Mouse (Mus musculus) kidney, embryonic 16.5 days (tissue): ENCODE data around the gene Kcne3. TPM values are rescaled to one million over a fixed set of nuclear protein-coding genes. Genes with fewer than 3 reads are reported as not detected.

Source experiments
- ATAC-seq: fragments of 200-750 bp; cut with Nextera tagmentation; 2 replicates; pipeline ENCODE4 v1.8.0; 2017; ENCODE audit warnings: moderate TSS enrichment; ENCODE audit not compliant: low FRiP score, low TSS enrichment
- H3K27ac ChIP-seq: fragments of 300-500 bp; sonication (generic); 2 replicates; pipeline ENCODE4 v1.5.1; 2014; ENCODE audit warnings: low read length
- H3K27me3 ChIP-seq: fragments of 300-500 bp; sonication (generic); 2 replicates; pipeline ENCODE4 v1.6.1; 2014; ENCODE audit warnings: low read length, control low read depth, mixed read lengths; ENCODE audit not compliant: insufficient read depth
- H3K36me3 ChIP-seq: fragments of 300-500 bp; sonication (generic); 2 replicates; pipeline ENCODE4 v1.6.1; 2014; ENCODE audit warnings: low read length, control low read depth, mixed read lengths; ENCODE audit not compliant: insufficient read depth
- H3K4me1 ChIP-seq: fragments of 300-500 bp; sonication (generic); 2 replicates; pipeline ENCODE4 v1.6.1; 2014; ENCODE audit warnings: low read length, control low read depth, mixed read lengths; ENCODE audit not compliant: insufficient read depth
- H3K4me2 ChIP-seq: fragments of 300-500 bp; sonication (generic); replicated peaks from 2 replicates; pipeline ENCODE4 v1.6.1; 2014; ENCODE audit warnings: low read depth, low read length
- H3K4me3 ChIP-seq: fragments of 300-500 bp; sonication (generic); 2 replicates; pipeline ENCODE4 v1.5.1; 2014; ENCODE audit warnings: mild to moderate bottlenecking, low read length
- H3K9ac ChIP-seq: fragments of 300-500 bp; sonication (generic); replicated peaks from 2 replicates; pipeline ENCODE4 v1.6.1; 2014; ENCODE audit warnings: low read length
- H3K9me3 ChIP-seq: fragments of 300-500 bp; sonication (generic); 2 replicates; pipeline ENCODE4 v1.6.1; 2016; ENCODE audit warnings: low read length, control low read depth
- WGBS: fragments of 180-500 bp; shearing (Covaris S2); extraction: QIAGEN DNeasy Blood & Tissue Kit; methylation state at CpG from one replicate; pipeline ENCODE4 v1.1.7; 2014; 5-methylcytosine and 5-hydroxymethylcytosine counted together
- polyA plus RNA-seq: library from polyadenylated mRNA; unstranded; fragments of >200 nt; fragmentation: Nextera tagmentation; extraction: Ambion mirVana; gene quantifications from 2 replicates; pipeline ENCODE4 v1.2.1, GENCODE M21; 2015

Gene Kcne3
- polyA plus RNA-seq, 1 experiment from 2014 or later = 3.0 TPM

- Histone ChIP-seq H3K4me1 (no peaks in the 10 kb centered on the region), H3K4me3 (no peak overlapping the region), H3K9ac (no peak overlapping the region), H3K9me3 (no peaks in the 10 kb centered on the region), H3K27me3 (no peaks in the 10 kb centered on the region), H3K27ac (no peak overlapping the region), H3K36me3 (no peaks in the 10 kb centered on the region), H3K4me2 (no peak overlapping the region)
- ATAC-seq = no peak
- WGBS = 40% methylated on average over 6 of the region's 6 CpGs
Measured at GRCm38 (mm10) chr7:100204871-100205270, 28.6 kb downstream of the Kcne3 start.

GRCm38 (mm10) chr7:100206144-100206543, 29.8 kb downstream of the Kcne3 start:
- ATAC-seq = no peak
- H3K27me3 ChIP-seq = no peaks in the 10 kb centered on the region
- H3K4me2 ChIP-seq = no peak overlapping the region
- H3K27ac ChIP-seq = no peak overlapping the region
- H3K4me1 ChIP-seq = no peaks in the 10 kb centered on the region
- no peak overlapping the region for H3K4me3 ChIP-seq
- 84% methylated on average over 2 of the region's 2 CpGs for WGBS
- no peaks in the 10 kb centered on the region for H3K36me3 ChIP-seq
- no peaks in the 10 kb centered on the region for H3K9me3 ChIP-seq
- H3K9ac ChIP-seq = no peak overlapping the region

GRCm38 (mm10) chr7:100207886-100208285, 31.6 kb downstream of the Kcne3 start:
- H3K9me3 ChIP-seq = no peaks in the 10 kb centered on the region
- no peak overlapping the region for H3K9ac ChIP-seq
- H3K27ac ChIP-seq = no peak overlapping the region
- ATAC-seq = no peak
- H3K4me3 ChIP-seq = no peak overlapping the region
- no peaks in the 10 kb centered on the region for H3K4me1 ChIP-seq
- H3K4me2 ChIP-seq = no peak overlapping the region
- H3K27me3 ChIP-seq = no peaks in the 10 kb centered on the region
- H3K36me3 ChIP-seq = no peaks in the 10 kb centered on the region

GRCm38 (mm10) chr7:100214310-100214709, 38.0 kb downstream of the Kcne3 start:
- Histone ChIP-seq H3K9ac (no peak overlapping the region), H3K4me1 (peaks cover 13% of the 10 kb centered on the region)

GRCm38 (mm10) chr7:100215116-100215732, 38.9 kb downstream of the Kcne3 start:
- H3K4me1 ChIP-seq = peaks cover 13% of the 10 kb centered on the region
- H3K36me3 ChIP-seq = no peaks in the 10 kb centered on the region
- no peak overlapping the region for H3K4me2 ChIP-seq
- WGBS = 60% methylated on average over 6 of the region's 6 CpGs
- no peaks in the 10 kb centered on the region for H3K9me3 ChIP-seq
- no peak overlapping the region for H3K4me3 ChIP-seq
- H3K27ac ChIP-seq = no peak overlapping the region
- H3K9ac ChIP-seq = no peak overlapping the region
- no peaks in the 10 kb centered on the region for H3K27me3 ChIP-seq
- ATAC-seq = no peak

More at GRCm38 (mm10) chr7:100214310-100214709, 38.0 kb downstream of the Kcne3 start:
- no peak overlapping the region for H3K27ac ChIP-seq
- no peaks in the 10 kb centered on the region for H3K36me3 ChIP-seq
- ATAC-seq = no peak
- H3K27me3 ChIP-seq = no peaks in the 10 kb centered on the region
- no peak overlapping the region for H3K4me3 ChIP-seq
- no peak overlapping the region for H3K4me2 ChIP-seq
- H3K9me3 ChIP-seq = no peaks in the 10 kb centered on the region
- 69% methylated on average over 4 of the region's 4 CpGs for WGBS

GRCm38 (mm10) chr7:100215976-100216375, 39.7 kb downstream of the Kcne3 start:
- ATAC-seq = no peak
- Histone ChIP-seq H3K4me2 (0 out of 2 replicates have a peak overlapping the region, but pooled peaks have one; percentile 0), H3K9me3 (no peaks in the 10 kb centered on the region), H3K36me3 (no peaks in the 10 kb centered on the region), H3K27ac (peak overlapping the region; percentile 34; the same call in 1 of the 2 replicates), H3K9ac (no peak overlapping the region), H3K27me3 (no peaks in the 10 kb centered on the region), H3K4me1 (peaks cover 13% of the 10 kb centered on the region), H3K4me3 (no peak overlapping the region)
- WGBS = 24% methylated on average over 10 of the region's 10 CpGs

- WGBS = 66% methylated on average over 9 of the region's 9 CpGs
- Histone ChIP-seq H3K36me3 (no peaks in the 10 kb centered on the region), H3K27me3 (no peaks in the 10 kb centered on the region), H3K9me3 (no peaks in the 10 kb centered on the region), H3K4me1 (peaks cover 13% of the 10 kb centered on the region), H3K27ac (peak overlapping the region; percentile 43; the same call in 1 of the 2 replicates), H3K4me2 (no peak overlapping the region), H3K4me3 (no peak overlapping the region), H3K9ac (no peak overlapping the region)
- no peak for ATAC-seq
Measured at GRCm38 (mm10) chr7:100216601-100217565, 40.6 kb downstream of the Kcne3 start.

- Histone ChIP-seq H3K4me2 (peak within 1 kb of the TSS; percentile 97), H3K27me3 (no peaks in the 10 kb centered on the region), H3K36me3 (no peaks in the 10 kb centered on the region), H3K9me3 (no peaks in the 10 kb centered on the region), H3K27ac (peak within 1 kb of the TSS; percentile 91), H3K4me1 (peaks cover 11% of the 10 kb centered on the region), H3K9ac (peak within 1 kb of the TSS; percentile 84), H3K4me3 (peak within 1 kb of the TSS; percentile 79)
- WGBS = under 1% methylated on average over 65 of the region's 72 CpGs
- peak; percentile 98 for ATAC-seq
Measured at GRCm38 (mm10) chr7:100227158-100227875, 51.0 kb downstream of the Kcne3 start, which contains the start of gene Pgm2l1. Gene Pgm2l1 (plus strand): TSS chr7:100227394.

- H3K4me1 ChIP-seq = peaks cover 11% of the 10 kb centered on the region
- H3K9ac ChIP-seq = peak overlapping the region; percentile 84
- 1% methylated on average over 23 of the region's 23 CpGs for WGBS
Measured at GRCm38 (mm10) chr7:100227896-100228525, 51.7 kb downstream of the Kcne3 start.

More at GRCm38 (mm10) chr7:100227896-100228525, 51.7 kb downstream of the Kcne3 start:
- Histone ChIP-seq H3K36me3 (no peaks in the 10 kb centered on the region), H3K9me3 (no peaks in the 10 kb centered on the region), H3K27ac (peak overlapping the region; percentile 91), H3K4me2 (peak overlapping the region; percentile 97), H3K27me3 (no peaks in the 10 kb centered on the region), H3K4me3 (peak overlapping the region; percentile 79)
- ATAC-seq = peak; percentile 71
